In genomic region chr9:64014801-64015200, GRCm38 (mm10) we compare ENCODE assay signal across 13 mouse cellular contexts. TPM values are rescaled to one million over a fixed set of nuclear protein-coding genes. Genes with fewer than 3 reads are reported as not detected.
DNase-seq lines count a peak whose midpoint lies in the region; ATAC-seq and TF ChIP-seq lines count a peak whose summit lies in the region.
"Had no signal": no experiment of that assay in that cellular context is flagged by ENCODE, and none has a peak within 500 bp of the region (broad histone marks: within the 10 kb centered on the region; RNA-seq: fewer than 3 reads in every experiment).

No protein-coding gene starts in this region.

- H3K9ac ChIP-seq in kidney, embryonic 14.5 days (ENCODE audit: low read depth, low read length), result no peak overlapping the region
- no peak overlapping the region for H3K9ac ChIP-seq in stomach, embryonic 15.5 days
- H3K9ac ChIP-seq in stomach, postnatal 0 days (ENCODE audit: low read length), result no peak overlapping the region
- H3K9ac ChIP-seq: forebrain, embryonic 15.5 days; hindbrain, embryonic 13.5 days; midbrain, embryonic 15.5 days had no signal

- ATAC-seq in kidney, embryonic 14.5 days (ENCODE audit: low FRiP score, low TSS enrichment), result no peak
- no peak for ATAC-seq in stomach, embryonic 15.5 days (ENCODE audit: insufficient read depth, low FRiP score, low read depth)
- ATAC-seq in stomach, postnatal 0 days (ENCODE audit: low FRiP score, low TSS enrichment), result no peak
- ATAC-seq: forebrain, embryonic 15.5 days; midbrain, embryonic 15.5 days had no signal

- TF ChIP-seq CTCF in stomach, postnatal 0 days (IDR thresholded peaks at IDR 0.05; ENCODE audit: low read depth), result no peak

- peaks cover 66% of the 10 kb centered on the region for H3K4me1 ChIP-seq in heart, embryonic 10.5 days
- H3K4me1 ChIP-seq in kidney, embryonic 14.5 days (ENCODE audit: control insufficient read depth, insufficient read depth, low read length), result peaks cover 43% of the 10 kb centered on the region
- peaks cover 37% of the 10 kb centered on the region for H3K4me1 ChIP-seq in stomach, embryonic 15.5 days
- H3K4me1 ChIP-seq in stomach, postnatal 0 days (replicated peaks; ENCODE audit: control insufficient read depth, insufficient read depth), result no peaks in the 10 kb centered on the region; the same call in none of the 2 replicates

- H3K27ac ChIP-seq in heart, embryonic 10.5 days, result peak overlapping the region; percentile 71
- peak overlapping the region; percentile 37; the same call in 1 of the 2 replicates for H3K27ac ChIP-seq in kidney, embryonic 14.5 days (ENCODE audit: low read depth, low read length)
- H3K27ac ChIP-seq in stomach, embryonic 15.5 days, result peak overlapping the region; percentile 1; the same call in 1 of the 2 replicates
- H3K27ac ChIP-seq in stomach, postnatal 0 days (replicated peaks), result no peak overlapping the region
- H3K27ac ChIP-seq: forebrain, embryonic 15.5 days; hindbrain, embryonic 13.5 days; midbrain, embryonic 15.5 days had no signal

- no peak overlapping the region for H3K4me2 ChIP-seq in kidney, embryonic 14.5 days (replicated peaks; ENCODE audit: low read depth, low read length)
- no peak overlapping the region for H3K4me2 ChIP-seq in stomach, embryonic 15.5 days
- no peak overlapping the region for H3K4me2 ChIP-seq in stomach, postnatal 0 days (replicated peaks; ENCODE audit: low read depth)
- H3K4me2 ChIP-seq: forebrain, embryonic 15.5 days; hindbrain, embryonic 13.5 days; midbrain, embryonic 15.5 days had no signal

- H3K27me3 ChIP-seq in heart, embryonic 10.5 days (ENCODE audit: insufficient read depth, poor library complexity, severe bottlenecking), result no peaks in the 10 kb centered on the region
- no peaks in the 10 kb centered on the region for H3K27me3 ChIP-seq in kidney, embryonic 14.5 days (ENCODE audit: control insufficient read depth, insufficient read depth, low read length)
- no peaks in the 10 kb centered on the region for H3K27me3 ChIP-seq in stomach, embryonic 15.5 days (replicated peaks)
- H3K27me3 ChIP-seq in stomach, postnatal 0 days (ENCODE audit: control insufficient read depth, insufficient read depth, low read length), result no peaks in the 10 kb centered on the region

- H3K36me3 ChIP-seq in heart, embryonic 10.5 days, result peaks cover 94% of the 10 kb centered on the region
- peaks cover 35% of the 10 kb centered on the region for H3K36me3 ChIP-seq in kidney, embryonic 14.5 days (ENCODE audit: control insufficient read depth, insufficient read depth, low read length)
- peaks cover 24% of the 10 kb centered on the region for H3K36me3 ChIP-seq in stomach, embryonic 15.5 days
- H3K36me3 ChIP-seq in stomach, postnatal 0 days (ENCODE audit: control insufficient read depth, insufficient read depth, low read length), result peaks cover 11% of the 10 kb centered on the region
- H3K36me3 ChIP-seq: midbrain, embryonic 15.5 days had no signal

- WGBS in heart, embryonic 10.5 days, result 63% methylated on average over 6 of the region's 6 CpGs
- 54% methylated on average over 6 of the region's 6 CpGs for WGBS in kidney, embryonic 14.5 days
- WGBS in stomach, embryonic 15.5 days, result 66% methylated on average over 6 of the region's 6 CpGs
- WGBS in stomach, postnatal 0 days, result 69% methylated on average over 6 of the region's 6 CpGs

- peak overlapping the region; percentile 90 for H3K4me3 ChIP-seq in heart, embryonic 10.5 days
- no peak overlapping the region; the same call in 1 of the 2 replicates for H3K4me3 ChIP-seq in kidney, embryonic 14.5 days (ENCODE audit: low read length)
- no peak overlapping the region for H3K4me3 ChIP-seq in stomach, embryonic 15.5 days (replicated peaks)
- H3K4me3 ChIP-seq in stomach, postnatal 0 days (ENCODE audit: low read depth, low read length), result no peak overlapping the region
- H3K4me3 ChIP-seq: forebrain, embryonic 15.5 days; hindbrain, embryonic 13.5 days; midbrain, embryonic 15.5 days had no signal

- peaks cover 9% of the 10 kb centered on the region; the same call in 1 of the 2 replicates for H3K9me3 ChIP-seq in heart, embryonic 10.5 days
- H3K9me3 ChIP-seq in kidney, embryonic 14.5 days (ENCODE audit: control insufficient read depth, low read length), result peaks cover 8% of the 10 kb centered on the region; the same call in 1 of the 2 replicates
- no peaks in the 10 kb centered on the region for H3K9me3 ChIP-seq in stomach, embryonic 15.5 days
- H3K9me3 ChIP-seq in stomach, postnatal 0 days (ENCODE audit: control insufficient read depth, low read length), result no peaks in the 10 kb centered on the region
- H3K9me3 ChIP-seq: forebrain, embryonic 15.5 days; midbrain, embryonic 15.5 days had no signal

- DNase-seq in heart, embryonic 10.5 days (ENCODE audit: low spot score), result no peak
- DNase-seq in heart, adult 11 months, result no peak
- DNase-seq in kidney, adult 8-10 months, result no peak
- no peak for DNase-seq in stomach, postnatal 0 days (ENCODE audit: low spot score)
- DNase-seq in retina, embryonic 14.5 days (ENCODE audit: low spot score), result no peak
- DNase-seq: cerebellum, postnatal 10 days; kidney, postnatal 36 days; thymus, adult 18-20 months had no signal

- TF ChIP-seq EP300 in stomach, postnatal 0 days (optimal IDR thresholded peaks at IDR 0.05), result no peak

RNA-seq across cellular contexts. Expression of gene Smad6, which starts 7.1 kb away (rescaled TPM):
- polyA plus RNA-seq in heart, embryonic 10.5 days (2016; fragmentation: Nextera tagmentation; extraction: Ambion mirVana), result 29.4 and 47.2 TPM in 2 replicates
- polyA plus RNA-seq in kidney, embryonic 14.5 days (2014; fragmentation: Nextera tagmentation; extraction: Ambion mirVana), result 12.2 and 14.3 TPM in 2 replicates
- polyA plus RNA-seq in stomach, embryonic 15.5 days (2015; fragmentation: Nextera tagmentation; extraction: Ambion mirVana), result 10.0 and 10.8 TPM in 2 replicates
- 6.0 and 7.3 TPM in 2 replicates for polyA plus RNA-seq in stomach, postnatal 0 days (2015; fragmentation: Nextera tagmentation; extraction: Ambion mirVana)
